Mouse (Mus musculus): ENCODE data around the gene Syce1l. TPM values are rescaled to one million over a fixed set of nuclear protein-coding genes. Genes with fewer than 3 reads are reported as not detected.

Syce1l gene
- polyA plus RNA-seq, 1 experiment = not detected

DNA sequence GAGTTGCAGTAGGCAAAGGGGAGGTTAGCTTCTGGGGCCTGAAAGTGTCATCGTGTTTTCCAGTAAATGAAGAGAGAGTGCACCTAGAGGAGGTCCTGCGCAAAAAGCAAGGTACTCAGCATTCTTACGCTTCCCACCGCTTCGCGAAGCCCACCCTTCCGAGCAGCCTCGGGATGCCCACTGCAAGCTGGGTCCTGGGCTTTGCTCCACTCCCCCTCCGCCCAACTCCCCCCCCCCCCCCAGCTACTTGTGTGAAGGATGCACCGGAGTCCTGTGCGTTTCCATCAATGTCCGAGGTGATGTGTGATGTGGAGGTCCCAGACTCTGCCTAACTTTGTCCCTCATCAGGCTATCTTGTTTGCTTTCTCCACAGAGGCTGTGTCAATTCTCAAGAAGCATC is 9.4 kb downstream of the Syce1l start:
- H3ac ChIP-seq (ENCODE audit: control insufficient read depth, insufficient read length, low read depth) = no peak overlapping the region
- H3K4me3 ChIP-seq (ENCODE audit: insufficient read depth, poor library complexity, severe bottlenecking) = no peak overlapping the region
- no peaks in the 10 kb centered on the region for H3K79me2 ChIP-seq (ENCODE audit: control insufficient read depth, insufficient read depth)
- TF ChIP-seq MYOG (IDR thresholded peaks at IDR 0.05; ENCODE audit: control insufficient read depth, extremely low read depth, insufficient read length) = no peak
- no peak for TF ChIP-seq MAX (IDR thresholded peaks at IDR 0.05)
- no peak for TF ChIP-seq USF1 (IDR thresholded peaks at IDR 0.05; ENCODE audit: low read depth)
- no peak for TF ChIP-seq MYOD1 (IDR thresholded peaks at IDR 0.05; ENCODE audit: control insufficient read depth, insufficient read length, low read depth)
- TF ChIP-seq CTCF (IDR thresholded peaks at IDR 0.05; ENCODE audit: control insufficient read depth, insufficient read depth, insufficient read length) = no peak
- TF ChIP-seq CEBPB (IDR thresholded peaks at IDR 0.05; ENCODE audit: low read depth) = no peak
- TF ChIP-seq FOSL1 (IDR thresholded peaks at IDR 0.05; ENCODE audit: insufficient read depth, low read length, poor library complexity, severe bottlenecking) = no peak
- H3K36me3 ChIP-seq (ENCODE audit: control insufficient read depth, insufficient read depth) = no peaks in the 10 kb centered on the region
- no peaks in the 10 kb centered on the region for H3K79me3 ChIP-seq (ENCODE audit: low read depth)
- H3K27me3 ChIP-seq (ENCODE audit: control insufficient read depth, insufficient read depth, insufficient read length) = peaks cover 7% of the 10 kb centered on the region

DNA sequence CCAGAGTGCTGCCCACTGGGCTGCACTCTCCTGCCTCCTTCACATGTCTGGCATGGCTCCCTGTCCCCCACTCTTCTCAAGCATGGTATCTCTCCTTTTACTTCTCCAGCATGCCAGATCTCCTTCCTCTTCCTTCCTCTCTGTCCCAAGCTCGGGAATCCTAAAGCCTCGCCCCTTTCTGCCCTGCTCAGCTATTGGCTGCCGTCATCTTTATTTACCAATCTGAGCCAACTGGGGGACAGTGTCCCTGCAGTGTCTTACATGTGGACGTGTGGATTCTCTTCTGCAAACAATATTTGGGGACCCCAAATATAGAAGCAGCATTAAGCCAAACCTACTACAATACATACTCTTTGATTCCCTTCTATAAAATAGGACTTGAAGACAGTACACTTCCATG is 10.1 kb downstream of the Syce1l start:
- H3ac ChIP-seq (ENCODE audit: control insufficient read depth, insufficient read length, low read depth) = no peak overlapping the region
- TF ChIP-seq CEBPB (IDR thresholded peaks at IDR 0.05; ENCODE audit: low read depth) (no peak), MAX (IDR thresholded peaks at IDR 0.05) (no peak), USF1 (IDR thresholded peaks at IDR 0.05; ENCODE audit: low read depth) (no peak), FOSL1 (IDR thresholded peaks at IDR 0.05; ENCODE audit: insufficient read depth, low read length, poor library complexity, severe bottlenecking) (no peak), MYOG (IDR thresholded peaks at IDR 0.05; ENCODE audit: control insufficient read depth, extremely low read depth, insufficient read length) (no peak), CTCF (IDR thresholded peaks at IDR 0.05; ENCODE audit: control insufficient read depth, insufficient read depth, insufficient read length) (no peak), MYOD1 (IDR thresholded peaks at IDR 0.05; ENCODE audit: control insufficient read depth, insufficient read length, low read depth) (no peak)
- peaks cover 7% of the 10 kb centered on the region for H3K27me3 ChIP-seq (ENCODE audit: control insufficient read depth, insufficient read depth, insufficient read length)
- no peaks in the 10 kb centered on the region for H3K36me3 ChIP-seq (ENCODE audit: control insufficient read depth, insufficient read depth)
- H3K79me3 ChIP-seq (ENCODE audit: low read depth) = no peaks in the 10 kb centered on the region
- no peak overlapping the region for H3K4me3 ChIP-seq (ENCODE audit: insufficient read depth, poor library complexity, severe bottlenecking)
- H3K79me2 ChIP-seq (ENCODE audit: control insufficient read depth, insufficient read depth) = no peaks in the 10 kb centered on the region

DNA sequence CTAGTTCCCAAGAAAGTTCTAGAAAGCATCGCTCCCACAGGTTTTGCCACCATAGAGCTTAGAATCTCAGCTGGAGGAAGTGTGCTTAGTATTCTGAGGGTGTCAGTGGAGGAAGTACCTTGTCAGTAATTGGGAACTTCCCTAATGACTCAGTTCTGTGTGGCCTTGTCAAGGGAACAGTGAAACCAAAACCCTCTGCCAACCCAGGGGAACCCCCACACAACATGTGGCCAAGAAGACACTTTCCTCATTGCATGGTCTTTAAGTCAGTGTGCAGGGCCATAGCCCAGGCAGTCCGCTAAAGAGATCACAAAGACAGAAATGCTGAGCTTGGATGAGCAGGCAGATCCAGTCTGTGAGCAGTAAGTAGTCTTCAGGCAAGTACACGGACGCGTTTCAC is 13.1 kb downstream of the Syce1l start:
- no peaks in the 10 kb centered on the region for H3K79me2 ChIP-seq (ENCODE audit: control insufficient read depth, insufficient read depth)
- no peak for TF ChIP-seq MYOD1 (IDR thresholded peaks at IDR 0.05; ENCODE audit: control insufficient read depth, insufficient read length, low read depth)
- TF ChIP-seq CTCF (IDR thresholded peaks at IDR 0.05; ENCODE audit: control insufficient read depth, insufficient read depth, insufficient read length) = no peak
- no peak for TF ChIP-seq MAX (IDR thresholded peaks at IDR 0.05)
- no peaks in the 10 kb centered on the region for H3K79me3 ChIP-seq (ENCODE audit: low read depth)
- H3K36me3 ChIP-seq (ENCODE audit: control insufficient read depth, insufficient read depth) = no peaks in the 10 kb centered on the region
- no peak overlapping the region for H3ac ChIP-seq (ENCODE audit: control insufficient read depth, insufficient read length, low read depth)
- H3K4me3 ChIP-seq (ENCODE audit: insufficient read depth, poor library complexity, severe bottlenecking) = no peak overlapping the region
- peaks cover 7% of the 10 kb centered on the region for H3K27me3 ChIP-seq (ENCODE audit: control insufficient read depth, insufficient read depth, insufficient read length)

DNA sequence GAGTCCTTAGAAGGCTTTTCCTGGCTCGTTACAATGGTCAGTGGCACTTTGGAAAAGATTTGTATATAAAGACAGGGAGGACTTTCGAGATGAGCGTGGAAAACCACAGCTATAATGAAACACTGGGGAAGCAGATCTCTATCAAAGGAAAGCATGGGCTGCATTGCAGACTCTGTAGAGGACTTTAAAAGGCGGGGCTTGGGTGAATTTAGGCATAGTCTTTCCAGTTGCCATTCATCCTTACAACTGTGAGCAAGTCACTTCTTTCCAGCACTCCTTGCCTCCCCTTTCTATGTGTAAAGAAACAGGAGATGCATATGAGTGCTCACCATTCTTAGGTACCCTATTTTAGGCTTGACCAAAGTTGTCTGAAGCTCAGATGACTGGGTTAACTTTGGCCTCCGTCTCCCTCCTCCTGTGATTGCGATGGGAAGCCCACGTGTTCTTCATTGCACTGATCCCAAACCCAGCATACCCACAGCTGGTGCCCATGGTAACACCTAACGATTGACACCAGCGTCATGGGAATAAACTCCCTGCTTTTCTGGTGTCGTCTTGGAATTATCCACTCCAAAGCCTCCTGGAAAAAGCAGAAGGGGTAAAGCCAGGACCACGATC is 13.8 kb downstream of the Syce1l start:
- TF ChIP-seq CEBPB (IDR thresholded peaks at IDR 0.05; ENCODE audit: low read depth) (no peak), CTCF (IDR thresholded peaks at IDR 0.05; ENCODE audit: control insufficient read depth, insufficient read depth, insufficient read length) (no peak), FOSL1 (IDR thresholded peaks at IDR 0.05; ENCODE audit: insufficient read depth, low read length, poor library complexity, severe bottlenecking) (no peak), MAX (IDR thresholded peaks at IDR 0.05) (no peak), MYOD1 (IDR thresholded peaks at IDR 0.05; ENCODE audit: control insufficient read depth, insufficient read length, low read depth) (no peak), USF1 (IDR thresholded peaks at IDR 0.05; ENCODE audit: low read depth) (no peak), MYOG (IDR thresholded peaks at IDR 0.05; ENCODE audit: control insufficient read depth, extremely low read depth, insufficient read length) (no peak)
- Histone ChIP-seq H3K79me3 (ENCODE audit: low read depth) (no peaks in the 10 kb centered on the region), H3K27me3 (ENCODE audit: control insufficient read depth, insufficient read depth, insufficient read length) (peaks cover 7% of the 10 kb centered on the region), H3K36me3 (ENCODE audit: control insufficient read depth, insufficient read depth) (no peaks in the 10 kb centered on the region), H3K4me3 (ENCODE audit: insufficient read depth, poor library complexity, severe bottlenecking) (no peak overlapping the region), H3ac (ENCODE audit: control insufficient read depth, insufficient read length, low read depth) (no peak overlapping the region), H3K79me2 (ENCODE audit: control insufficient read depth, insufficient read depth) (no peaks in the 10 kb centered on the region)

DNA sequence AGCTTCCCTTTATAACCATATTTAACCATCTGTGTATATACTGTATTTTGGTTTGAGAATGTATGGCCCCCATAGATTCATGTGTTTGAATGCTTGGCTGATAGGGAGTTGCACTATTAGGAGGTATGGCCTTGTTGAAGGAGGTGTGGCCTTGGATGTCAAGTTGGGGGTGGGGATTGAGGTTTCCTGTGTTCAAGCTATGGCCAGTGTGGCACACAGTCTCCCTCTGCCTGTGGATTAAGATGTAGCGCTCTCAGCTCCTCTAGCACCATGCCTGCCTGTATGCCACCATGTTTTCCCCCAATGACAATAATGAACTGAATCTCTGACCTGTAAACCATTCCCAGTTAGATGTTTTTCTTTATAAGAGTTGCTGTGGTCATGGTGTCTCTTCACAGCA is 17.1 kb downstream of the Syce1l start:
- Histone ChIP-seq H3K27me3 (ENCODE audit: control insufficient read depth, insufficient read depth, insufficient read length) (no peaks in the 10 kb centered on the region), H3ac (ENCODE audit: control insufficient read depth, insufficient read length, low read depth) (no peak overlapping the region), H3K79me3 (ENCODE audit: low read depth) (no peaks in the 10 kb centered on the region), H3K4me3 (ENCODE audit: insufficient read depth, poor library complexity, severe bottlenecking) (no peak overlapping the region), H3K79me2 (ENCODE audit: control insufficient read depth, insufficient read depth) (no peaks in the 10 kb centered on the region), H3K36me3 (ENCODE audit: control insufficient read depth, insufficient read depth) (no peaks in the 10 kb centered on the region)
- no peak for TF ChIP-seq CTCF (IDR thresholded peaks at IDR 0.05; ENCODE audit: control insufficient read depth, insufficient read depth, insufficient read length)
- TF ChIP-seq CEBPB (IDR thresholded peaks at IDR 0.05; ENCODE audit: low read depth) = no peak
- no peak for TF ChIP-seq MYOD1 (IDR thresholded peaks at IDR 0.05; ENCODE audit: control insufficient read depth, insufficient read length, low read depth)
- TF ChIP-seq FOSL1 (IDR thresholded peaks at IDR 0.05; ENCODE audit: insufficient read depth, low read length, poor library complexity, severe bottlenecking) = no peak
- TF ChIP-seq MAX (IDR thresholded peaks at IDR 0.05) = no peak
- no peak for TF ChIP-seq USF1 (IDR thresholded peaks at IDR 0.05; ENCODE audit: low read depth)
- TF ChIP-seq MYOG (IDR thresholded peaks at IDR 0.05; ENCODE audit: control insufficient read depth, extremely low read depth, insufficient read length) = no peak

DNA sequence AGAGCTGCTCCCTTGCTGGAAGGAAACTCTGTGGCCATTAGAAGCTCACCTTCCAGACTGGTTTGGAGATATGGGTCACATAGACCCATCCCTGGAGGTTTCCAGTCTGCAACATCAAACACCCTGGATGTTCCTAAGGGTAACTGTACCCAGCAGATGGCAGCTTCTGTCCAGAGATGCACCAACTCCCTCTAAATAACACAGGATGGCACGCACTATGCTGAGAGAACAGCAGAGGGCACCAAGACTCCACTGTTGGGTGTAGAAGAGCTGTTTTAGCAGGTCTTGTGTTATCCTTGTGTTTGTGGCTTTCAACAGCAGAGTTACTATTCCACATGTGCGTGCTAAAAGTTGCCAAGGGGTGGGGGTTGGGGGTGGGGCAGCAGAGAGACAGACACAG is 21.5 kb downstream of the Syce1l start:
- Histone ChIP-seq H3K4me3 (ENCODE audit: insufficient read depth, poor library complexity, severe bottlenecking) (no peak overlapping the region), H3K36me3 (ENCODE audit: control insufficient read depth, insufficient read depth) (no peaks in the 10 kb centered on the region), H3K27me3 (ENCODE audit: control insufficient read depth, insufficient read depth, insufficient read length) (no peaks in the 10 kb centered on the region), H3K79me2 (ENCODE audit: control insufficient read depth, insufficient read depth) (no peaks in the 10 kb centered on the region), H3ac (ENCODE audit: control insufficient read depth, insufficient read length, low read depth) (no peak overlapping the region), H3K79me3 (ENCODE audit: low read depth) (no peaks in the 10 kb centered on the region)
- TF ChIP-seq FOSL1 (IDR thresholded peaks at IDR 0.05; ENCODE audit: insufficient read depth, low read length, poor library complexity, severe bottlenecking) = no peak
- TF ChIP-seq USF1 (IDR thresholded peaks at IDR 0.05; ENCODE audit: low read depth) = no peak
- no peak for TF ChIP-seq MYOD1 (IDR thresholded peaks at IDR 0.05; ENCODE audit: control insufficient read depth, insufficient read length, low read depth)
- peak; percentile 85 for TF ChIP-seq CTCF (IDR thresholded peaks at IDR 0.05; ENCODE audit: control insufficient read depth, insufficient read depth, insufficient read length)

Data from C2C12 (cell line).